Mouse (Mus musculus) heart, adult 2 months (tissue): ENCODE measurements around the gene Olfr279.

ENCODE experiments used
- CTCF ChIP-seq: fragments of 200-600 bp; IDR thresholded peaks from 2 replicates; pipeline ENCODE4 v1.8.1; 2022; ENCODE audit warnings: antibody characterized with exemption, mild to moderate bottlenecking, moderate library complexity
- EP300 ChIP-seq: fragments of 200-500 bp; IDR thresholded peaks from 2 replicates; pipeline ENCODE4 v1.6.1; 2011; ENCODE audit warnings: low read depth, low read length, control low read depth; ENCODE audit not compliant: insufficient read depth
- POLR2A ChIP-seq: fragments of 200-500 bp; IDR thresholded peaks from 2 replicates; pipeline ENCODE4 v1.6.1; 2011; ENCODE audit warnings: mild to moderate bottlenecking, low read depth, low read length, control low read depth; ENCODE audit not compliant: insufficient read depth

DNA sequence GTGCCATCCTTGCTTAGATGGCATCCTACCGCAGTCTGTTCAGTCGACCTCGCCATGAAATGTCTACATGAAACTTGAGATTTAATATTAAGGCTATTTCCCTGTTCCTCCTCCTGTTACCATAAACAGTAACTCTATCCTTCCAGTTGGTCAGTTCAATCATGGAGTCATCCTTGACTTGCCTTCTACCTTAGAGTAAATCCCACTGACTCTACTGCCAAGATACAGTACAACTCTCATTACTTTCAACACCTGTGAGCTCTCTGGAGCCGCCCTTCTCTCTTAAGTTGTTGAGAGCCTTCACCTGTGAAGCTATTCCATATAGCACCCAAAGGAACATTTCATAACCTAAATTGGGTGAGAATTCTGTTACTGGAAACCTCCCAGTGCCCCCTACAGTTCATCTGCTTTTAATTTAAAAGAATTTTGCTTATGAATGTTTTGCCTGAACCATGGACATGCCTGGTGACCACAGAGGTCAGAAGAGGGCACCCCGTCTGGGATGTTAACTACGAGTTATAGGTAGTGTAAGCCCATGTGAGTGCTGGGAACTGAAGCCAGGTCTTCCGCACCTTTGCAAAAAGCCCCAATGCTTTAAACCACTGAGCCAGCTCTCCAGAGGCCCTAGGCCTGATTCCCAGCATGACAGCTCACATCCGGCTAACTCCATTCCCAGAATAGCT, 44.8 kb downstream of the Olfr279 start:
- TF ChIP-seq CTCF (no peak), POLR2A (no peak), EP300 (no peak)
